Mouse (Mus musculus) urinary bladder, postnatal 14 days (tissue): ENCODE results near the gene Cetn4.

Experiments
- DNase-seq: peaks from one replicate; pipeline ENCODE4 v3.0.0; 2021; ENCODE audit warnings: low spot score

Cetn4 gene

GRCm38 (mm10) chr3:37302685-37303084, 9.8 kb downstream of the Cetn4 start:
- peak; percentile 42 for DNase-seq

GRCm38 (mm10) chr3:37299470-37299869, 13.0 kb downstream of the Cetn4 start:
- DNase-seq = no peak

GRCm38 (mm10) chr3:37292654-37293053, 19.9 kb downstream of the Cetn4 start:
- no peak for DNase-seq

- DNase-seq = no peak
Measured at GRCm38 (mm10) chr3:37291929-37292328, 20.6 kb downstream of the Cetn4 start.

- DNase-seq = no peak
Measured at GRCm38 (mm10) chr3:37290881-37291541, 21.5 kb downstream of the Cetn4 start.

GRCm38 (mm10) chr3:37289237-37289636, 23.3 kb downstream of the Cetn4 start:
- DNase-seq = no peak

- no peak for DNase-seq
Measured at GRCm38 (mm10) chr3:37283234-37283633, 29.3 kb downstream of the Cetn4 start.

GRCm38 (mm10) chr3:37282299-37282922, 30.1 kb downstream of the Cetn4 start:
- no peak for DNase-seq

GRCm38 (mm10) chr3:37280871-37281270, 31.6 kb downstream of the Cetn4 start:
- DNase-seq = no peak

- no peak for DNase-seq
Measured at GRCm38 (mm10) chr3:37280221-37280620, 32.3 kb downstream of the Cetn4 start.

- no peak for DNase-seq
Measured at GRCm38 (mm10) chr3:37274661-37275060, 37.8 kb downstream of the Cetn4 start.

- DNase-seq = no peak
Measured at GRCm38 (mm10) chr3:37273092-37273491, 39.4 kb downstream of the Cetn4 start.

- peak; percentile 53 for DNase-seq
Measured at GRCm38 (mm10) chr3:37271209-37271608, 41.3 kb downstream of the Cetn4 start.

- no peak for DNase-seq
Measured at GRCm38 (mm10) chr3:37269926-37270325, 42.6 kb downstream of the Cetn4 start.

GRCm38 (mm10) chr3:37268338-37268737, 44.2 kb downstream of the Cetn4 start:
- no peak for DNase-seq

GRCm38 (mm10) chr3:37259331-37259999, 53.0 kb downstream of the Cetn4 start:
- no peak for DNase-seq

GRCm38 (mm10) chr3:37257776-37258175, 54.7 kb downstream of the Cetn4 start:
- no peak for DNase-seq
